Comparison of ENCODE assay signal across 10 mouse cellular contexts in the genomic region with DNA sequence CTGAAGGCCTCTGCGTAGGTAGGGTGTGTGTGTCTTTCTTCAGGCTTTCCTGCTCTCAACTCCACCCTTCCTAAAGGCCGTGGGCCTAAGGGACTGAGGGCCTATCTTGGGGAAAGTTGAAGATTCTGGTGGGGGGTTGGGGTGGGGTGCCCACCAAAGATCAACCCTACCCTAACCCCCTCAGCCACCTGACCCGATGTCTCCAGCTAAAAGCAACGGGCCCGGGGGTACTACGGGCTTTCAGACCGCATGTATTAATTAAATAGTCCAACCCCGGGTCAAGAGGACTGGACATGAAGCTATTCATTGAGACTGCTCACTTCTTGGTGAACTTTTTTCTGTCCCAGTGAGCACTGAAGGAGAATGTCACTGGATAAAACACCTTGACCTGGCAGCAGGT. TPM values are rescaled to one million over a fixed set of nuclear protein-coding genes. Genes with fewer than 3 reads are reported as not detected.
DNase-seq lines count a peak whose midpoint lies in the region; ATAC-seq lines count a peak whose summit lies in the region.
"Had no signal": no experiment of that assay in that cellular context is flagged by ENCODE, and none has a peak within 500 bp of the region (broad histone marks: within the 10 kb centered on the region; RNA-seq: fewer than 3 reads in every experiment).

No protein-coding gene starts in this region.

- no peak overlapping the region for H3K9ac ChIP-seq in lung, embryonic 15.5 days
- H3K9ac ChIP-seq in forebrain, embryonic 13.5 days = no peak overlapping the region
- no peak overlapping the region; the same call in 1 of the 2 replicates for H3K9ac ChIP-seq in limb, embryonic 11.5 days (ENCODE audit: low read length)
- H3K9ac ChIP-seq in neural tube, embryonic 15.5 days (replicated peaks) = no peak overlapping the region

- DNase-seq in lung, adult 18-20 months = no peak
- no peak for DNase-seq in limb, embryonic 11.5 days (ENCODE audit: low spot score)
- no peak for DNase-seq in urinary bladder, postnatal 36 days (ENCODE audit: low spot score in 2 of 2)
- no peak for DNase-seq in cerebellum, adult 11-12 months
- no peak for DNase-seq in Muller cell, postnatal 12 days (ENCODE audit: inconsistent ontology term)

- no peaks in the 10 kb centered on the region for H3K9me3 ChIP-seq in lung, embryonic 15.5 days
- H3K9me3 ChIP-seq in forebrain, embryonic 13.5 days (replicated peaks) = no peaks in the 10 kb centered on the region
- H3K9me3 ChIP-seq in limb, embryonic 11.5 days (ENCODE audit: control insufficient read depth, low read length) = no peaks in the 10 kb centered on the region
- H3K9me3 ChIP-seq in neural tube, embryonic 15.5 days (replicated peaks) = no peaks in the 10 kb centered on the region

- no peak for ATAC-seq in lung, embryonic 15.5 days (ENCODE audit: borderline replicate concordance, extremely low read depth, low FRiP score, low TSS enrichment)
- ATAC-seq in forebrain, embryonic 13.5 days = no peak
- no peak for ATAC-seq in limb, embryonic 11.5 days (ENCODE audit: insufficient number of reproducible peaks, low FRiP score, low TSS enrichment, low read depth)
- ATAC-seq in neural tube, embryonic 15.5 days (ENCODE audit: low FRiP score) = no peak

- peak overlapping the region; percentile 78 for H3K4me2 ChIP-seq in lung, embryonic 15.5 days
- peak overlapping the region; percentile 83 for H3K4me2 ChIP-seq in forebrain, embryonic 13.5 days
- peak overlapping the region; percentile 53 for H3K4me2 ChIP-seq in limb, embryonic 11.5 days (ENCODE audit: low read depth, severe bottlenecking)
- H3K4me2 ChIP-seq in neural tube, embryonic 15.5 days = peak overlapping the region; percentile 92

- 79% methylated on average over 8 of the region's 8 CpGs for WGBS in lung, embryonic 15.5 days
- 83% methylated on average over 8 of the region's 8 CpGs for WGBS in forebrain, embryonic 13.5 days
- WGBS in limb, embryonic 11.5 days = 80% methylated on average over 8 of the region's 8 CpGs
- WGBS in neural tube, embryonic 15.5 days = 79% methylated on average over 8 of the region's 8 CpGs

- peak overlapping the region; percentile 94 for H3K27ac ChIP-seq in lung, embryonic 15.5 days
- no peak overlapping the region for H3K27ac ChIP-seq in forebrain, embryonic 13.5 days
- H3K27ac ChIP-seq in limb, embryonic 11.5 days (replicated peaks; ENCODE audit: low read depth, low read length) = peak overlapping the region; percentile 70; the same call in 1 of the 2 replicates
- peak overlapping the region; percentile 79; the same call in 1 of the 2 replicates for H3K27ac ChIP-seq in neural tube, embryonic 15.5 days (replicated peaks)

- peak overlapping the region; percentile 63 for H3K4me3 ChIP-seq in lung, embryonic 15.5 days
- H3K4me3 ChIP-seq in forebrain, embryonic 13.5 days = 0 out of 2 replicates have a peak overlapping the region, but pooled peaks have one; percentile 56
- H3K4me3 ChIP-seq in limb, embryonic 11.5 days (ENCODE audit: low read depth, low read length) = no peak overlapping the region
- H3K4me3 ChIP-seq in neural tube, embryonic 15.5 days (replicated peaks) = peak overlapping the region; percentile 59; the same call in 1 of the 2 replicates

- peaks cover 46% of the 10 kb centered on the region for H3K4me1 ChIP-seq in lung, embryonic 15.5 days
- peaks cover 30% of the 10 kb centered on the region for H3K4me1 ChIP-seq in forebrain, embryonic 13.5 days
- H3K4me1 ChIP-seq in limb, embryonic 11.5 days (ENCODE audit: control insufficient read depth, insufficient read depth, low read length) = peaks cover 5% of the 10 kb centered on the region; the same call in 1 of the 2 replicates
- H3K4me1 ChIP-seq in neural tube, embryonic 15.5 days = peaks cover 35% of the 10 kb centered on the region

- no peaks in the 10 kb centered on the region for H3K36me3 ChIP-seq in lung, embryonic 15.5 days
- H3K36me3 ChIP-seq in forebrain, embryonic 13.5 days (ENCODE audit: poor library complexity, severe bottlenecking) = no peaks in the 10 kb centered on the region
- no peaks in the 10 kb centered on the region for H3K36me3 ChIP-seq in limb, embryonic 11.5 days (ENCODE audit: control insufficient read depth, insufficient read depth, low read length)
- H3K36me3 ChIP-seq in neural tube, embryonic 15.5 days = no peaks in the 10 kb centered on the region

- no peaks in the 10 kb centered on the region for H3K27me3 ChIP-seq in lung, embryonic 15.5 days
- H3K27me3 ChIP-seq in forebrain, embryonic 13.5 days = peaks cover 4% of the 10 kb centered on the region
- H3K27me3 ChIP-seq in limb, embryonic 11.5 days (ENCODE audit: control insufficient read depth, insufficient read depth, low read length) = no peaks in the 10 kb centered on the region
- no peaks in the 10 kb centered on the region for H3K27me3 ChIP-seq in neural tube, embryonic 15.5 days (replicated peaks)

RNA-seq across cellular contexts. Expression of gene Fam229a, which starts 9.0 kb away (rescaled TPM):
- not detected in 2 replicates for polyA plus RNA-seq in lung, embryonic 15.5 days (2015; fragmentation: Nextera tagmentation; extraction: Ambion mirVana)
- not detected in 2 replicates for polyA plus RNA-seq in forebrain, embryonic 13.5 days (2015; fragmentation: Nextera tagmentation; extraction: Ambion mirVana)
- not detected in 2 replicates for polyA plus RNA-seq in limb, embryonic 11.5 days (2014; fragmentation: Nextera tagmentation; extraction: Ambion mirVana)
- polyA plus RNA-seq in neural tube, embryonic 15.5 days (2015; fragmentation: Nextera tagmentation; extraction: Ambion mirVana) = 0.38 and 0.93 TPM in 2 replicates
- polyA plus RNA-seq: activated CD4-positive, CD25-positive, alpha-beta regulatory T cell, adult 4 months had no signal

RNA-seq across cellular contexts. Expression of gene Tssk3, which starts 9.2 kb away (rescaled TPM):
- polyA plus RNA-seq in lung, embryonic 15.5 days (2015; fragmentation: Nextera tagmentation; extraction: Ambion mirVana) = not detected in 2 replicates
- polyA plus RNA-seq in forebrain, embryonic 13.5 days (2015; fragmentation: Nextera tagmentation; extraction: Ambion mirVana) = not detected in 2 replicates
- polyA plus RNA-seq in limb, embryonic 11.5 days (2014; fragmentation: Nextera tagmentation; extraction: Ambion mirVana) = not detected in 2 replicates
- polyA plus RNA-seq in neural tube, embryonic 15.5 days (2015; fragmentation: Nextera tagmentation; extraction: Ambion mirVana) = 0.19 and 0.27 TPM in 2 replicates
- polyA plus RNA-seq: activated CD4-positive, CD25-positive, alpha-beta regulatory T cell, adult 4 months; urinary bladder, adult 2 months had no signal

RNA-seq across cellular contexts. Expression of gene Marcksl1, which starts 13.4 kb away (rescaled TPM):
- polyA plus RNA-seq in lung, embryonic 15.5 days (2015; fragmentation: Nextera tagmentation; extraction: Ambion mirVana) = 748 and 767 TPM in 2 replicates
- 1,756 and 1,774 TPM in 2 replicates for polyA plus RNA-seq in forebrain, embryonic 13.5 days (2015; fragmentation: Nextera tagmentation; extraction: Ambion mirVana)
- polyA plus RNA-seq in limb, embryonic 11.5 days (2014; fragmentation: Nextera tagmentation; extraction: Ambion mirVana) = 1,590 and 1,591 TPM in 2 replicates
- polyA plus RNA-seq in neural tube, embryonic 15.5 days (2015; fragmentation: Nextera tagmentation; extraction: Ambion mirVana) = 1,442 and 1,675 TPM in 2 replicates

RNA-seq across cellular contexts. Expression of gene Bsdc1, which starts 38.6 kb away (rescaled TPM):
- polyA plus RNA-seq in lung, embryonic 15.5 days (2015; fragmentation: Nextera tagmentation; extraction: Ambion mirVana) = 23.1 and 24.2 TPM in 2 replicates
- polyA plus RNA-seq in forebrain, embryonic 13.5 days (2015; fragmentation: Nextera tagmentation; extraction: Ambion mirVana) = 32.8 and 33.6 TPM in 2 replicates
- polyA plus RNA-seq in limb, embryonic 11.5 days (2014; fragmentation: Nextera tagmentation; extraction: Ambion mirVana) = 23.8 and 25.9 TPM in 2 replicates
- 32.7 and 34.0 TPM in 2 replicates for polyA plus RNA-seq in neural tube, embryonic 15.5 days (2015; fragmentation: Nextera tagmentation; extraction: Ambion mirVana)

RNA-seq across cellular contexts. Expression of gene Hdac1, which starts 42.5 kb away (rescaled TPM):
- polyA plus RNA-seq in lung, embryonic 15.5 days (2015; fragmentation: Nextera tagmentation; extraction: Ambion mirVana) = 251 and 260 TPM in 2 replicates
- polyA plus RNA-seq in forebrain, embryonic 13.5 days (2015; fragmentation: Nextera tagmentation; extraction: Ambion mirVana) = 189 and 191 TPM in 2 replicates
- 299 and 309 TPM in 2 replicates for polyA plus RNA-seq in limb, embryonic 11.5 days (2014; fragmentation: Nextera tagmentation; extraction: Ambion mirVana)
- 77.8 and 119 TPM in 2 replicates for polyA plus RNA-seq in neural tube, embryonic 15.5 days (2015; fragmentation: Nextera tagmentation; extraction: Ambion mirVana)
